Mouse (Mus musculus): ENCODE measurements around the gene Cps1. TPM values are rescaled to one million over a fixed set of nuclear protein-coding genes. Genes with fewer than 3 reads are reported as not detected.

Cps1 gene
- not detected for total RNA-seq (2023)

DNA sequence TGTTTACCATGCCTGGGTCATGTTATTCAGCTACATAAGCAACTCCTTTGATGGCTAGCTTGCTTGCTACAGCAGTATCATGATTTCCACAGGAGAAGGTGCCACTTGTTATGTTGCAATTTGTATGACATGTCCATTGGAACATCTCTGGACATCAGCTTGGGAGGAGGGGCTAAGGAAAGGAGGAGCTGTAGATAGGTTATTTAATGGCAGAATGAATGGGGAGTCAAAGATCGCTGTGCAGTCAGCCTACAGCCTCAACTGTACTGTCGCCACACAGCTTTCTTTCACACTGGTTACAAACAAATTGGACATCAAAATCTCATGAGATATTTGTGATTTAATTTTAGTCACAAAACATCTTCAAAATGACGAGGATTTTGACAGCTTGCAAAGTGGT is at the start of gene Cps1:
TSS of gene Cps1 (plus strand) at position 230 of the 400 bp plus-strand sequence.

Other genes starting within 250 kb of the Cps1 start
- gene Myl1, start 177.6 kb upstream of the Cps1 start, total RNA-seq (2023): not detected
- gene Lancl1, start 84.2 kb upstream of the Cps1 start, total RNA-seq (2023): 10 to 100 TPM; 30.4 to 33.5 TPM

Measured in B cell, adult 67 days (primary cell).